Mouse (Mus musculus) cerebellum, adult 2 months (tissue): ENCODE measurements around the gene Dcst1.

ENCODE experiments used
- CTCF ChIP-seq: fragments of 200-500 bp; IDR thresholded peaks from 2 replicates; pipeline ENCODE4 v1.5.1; 2011; ENCODE audit warnings: low read depth, mild to moderate bottlenecking, control low read depth, low read length, moderate library complexity, borderline replicate concordance; ENCODE audit not compliant: insufficient read depth
- POLR2A ChIP-seq: fragments of 200-500 bp; IDR thresholded peaks from 2 replicates; pipeline ENCODE4 v1.6.1; 2011; ENCODE audit warnings: low read length, control low read depth, borderline replicate concordance; ENCODE audit not compliant: insufficient read depth

GRCm38 (mm10) chr3:89318316-89318715, 46.7 kb downstream of the Dcst1 start:
- TF ChIP-seq POLR2A (no peak), CTCF (no peak)
